Mouse (Mus musculus) erythroblast, embryonic 14.5 days (primary cell): ENCODE data around the gene Uroc1.

Experiments
- GATA1 ChIP-seq: IDR thresholded peaks from 2 replicates; pipeline ENCODE4 v1.6.1; 2012; ENCODE audit warnings: low read length, inconsistent platforms, mixed read lengths
- TAL1 ChIP-seq: IDR thresholded peaks from 3 replicates; pipeline ENCODE4 v1.6.1; 2012; ENCODE audit warnings: low read length, inconsistent platforms, mixed read lengths

DNA sequence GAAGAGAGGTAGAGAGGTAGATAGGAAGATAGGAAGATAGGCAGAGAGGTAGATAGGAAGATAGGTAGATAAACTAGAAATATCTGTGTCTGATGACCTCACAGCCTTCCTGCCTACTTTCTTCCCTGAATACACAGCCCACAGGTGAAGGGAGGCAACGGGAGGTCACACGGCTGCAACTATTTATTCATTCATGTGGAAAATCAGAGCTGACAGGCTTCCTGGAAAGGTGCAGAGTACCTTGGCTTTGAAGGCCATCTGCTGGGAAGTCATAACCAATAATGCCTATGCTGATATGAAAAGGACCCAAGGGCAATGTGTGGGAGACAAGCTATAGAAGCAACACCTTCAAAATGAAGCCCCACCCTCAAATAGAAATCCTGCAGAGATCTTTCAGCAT lies 9.3 kb downstream of the Uroc1 start:
- TF ChIP-seq TAL1 (no peak), GATA1 (no peak)
